Mouse (Mus musculus): ENCODE results near the gene Ighmbp2. TPM values are rescaled to one million over a fixed set of nuclear protein-coding genes. Genes with fewer than 3 reads are reported as not detected.

Ighmbp2 gene
- total RNA-seq (2021) = 1 to 10 TPM; 3.0 to 3.1 TPM
- long read RNA-seq, experiment 1 = 0 reads
- long read RNA-seq, experiment 2, full-length matches to known transcripts = 2 of 5 reads
- long read RNA-seq, experiment 2, partial matches to known transcripts = 2 of 5 reads
- long read RNA-seq, experiment 2, other reads (novel, unspliced or antisense) = 1 of 5 reads

DNA sequence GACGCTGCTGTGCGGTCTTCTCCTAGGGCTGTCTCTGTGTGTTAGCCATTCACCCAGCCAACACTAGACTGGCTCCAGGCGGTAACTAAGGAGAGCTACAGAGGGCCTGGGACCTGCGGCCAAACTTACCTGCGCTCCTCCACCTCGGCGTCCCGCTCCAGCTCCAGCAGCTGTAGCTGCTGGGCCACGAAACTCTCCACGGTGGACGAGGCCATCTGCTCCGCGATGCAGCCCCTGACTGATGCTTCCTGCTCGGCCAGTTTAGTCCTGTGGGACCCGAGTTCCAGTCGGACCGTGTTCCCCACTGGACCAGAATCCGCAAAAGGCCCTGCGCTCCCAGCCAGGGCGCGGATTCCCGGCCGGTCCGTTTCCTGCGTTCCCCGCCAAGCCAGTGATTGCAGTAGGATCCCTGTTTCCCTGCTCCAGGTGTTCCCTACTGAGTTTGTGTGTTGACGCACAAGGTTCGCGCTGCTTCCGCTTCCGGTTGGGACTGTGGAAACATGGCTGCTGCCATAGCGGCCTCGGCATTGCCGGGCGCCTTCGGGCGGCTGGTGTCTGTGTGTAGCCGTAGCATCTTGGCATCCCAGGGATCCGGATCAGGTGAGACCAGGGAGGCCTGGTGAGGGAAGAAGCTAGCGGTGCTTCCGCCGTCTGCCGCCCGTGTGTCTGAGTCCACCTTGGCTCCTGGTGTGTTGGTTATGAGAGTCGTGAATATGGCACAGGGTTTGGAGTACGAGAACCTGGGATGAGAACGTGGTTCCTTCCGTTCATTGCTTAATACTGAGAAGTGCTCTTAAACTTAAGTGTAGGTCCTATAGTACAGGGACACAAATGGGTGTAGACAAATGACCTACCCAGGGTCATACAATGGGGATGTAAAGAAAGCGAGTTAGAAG is at the start of gene Ighmbp2, which contains the start of gene Mrpl21:
TSS of gene Ighmbp2 (minus strand) at position 446 of the 896 bp plus-strand sequence.
TSS of gene Mrpl21 (plus strand) at position 330 of the 896 bp plus-strand sequence.
- DNase-seq = peak; percentile 85

DNA sequence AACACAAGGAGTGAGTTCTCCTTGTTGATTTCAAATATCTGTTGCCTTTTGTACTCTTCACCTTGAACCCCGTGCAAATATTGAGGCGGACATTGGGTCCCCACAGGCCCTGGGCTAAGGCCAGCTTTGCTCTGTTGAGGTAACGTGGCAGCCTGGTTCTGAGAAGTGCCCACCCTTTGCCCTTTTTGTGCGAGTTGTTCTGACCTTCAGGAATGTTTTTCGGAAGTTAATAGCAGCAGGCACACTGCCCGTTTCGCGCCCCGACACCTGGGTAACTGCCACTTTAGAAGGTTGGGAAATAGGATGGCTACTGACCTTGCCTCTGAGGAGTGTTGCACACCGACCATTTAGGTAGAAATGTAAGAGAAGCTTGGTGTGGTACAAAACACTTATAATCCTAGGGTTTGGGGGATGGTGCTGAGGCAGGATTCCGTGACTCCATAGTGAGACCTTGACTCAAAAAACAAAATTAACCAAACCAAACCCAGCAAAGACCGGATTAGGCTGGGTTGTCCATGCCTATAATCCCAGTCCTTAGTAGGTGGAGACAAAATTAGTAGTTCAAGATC is 43.7 kb upstream of the Ighmbp2 start:
- no peak for DNase-seq

DNA sequence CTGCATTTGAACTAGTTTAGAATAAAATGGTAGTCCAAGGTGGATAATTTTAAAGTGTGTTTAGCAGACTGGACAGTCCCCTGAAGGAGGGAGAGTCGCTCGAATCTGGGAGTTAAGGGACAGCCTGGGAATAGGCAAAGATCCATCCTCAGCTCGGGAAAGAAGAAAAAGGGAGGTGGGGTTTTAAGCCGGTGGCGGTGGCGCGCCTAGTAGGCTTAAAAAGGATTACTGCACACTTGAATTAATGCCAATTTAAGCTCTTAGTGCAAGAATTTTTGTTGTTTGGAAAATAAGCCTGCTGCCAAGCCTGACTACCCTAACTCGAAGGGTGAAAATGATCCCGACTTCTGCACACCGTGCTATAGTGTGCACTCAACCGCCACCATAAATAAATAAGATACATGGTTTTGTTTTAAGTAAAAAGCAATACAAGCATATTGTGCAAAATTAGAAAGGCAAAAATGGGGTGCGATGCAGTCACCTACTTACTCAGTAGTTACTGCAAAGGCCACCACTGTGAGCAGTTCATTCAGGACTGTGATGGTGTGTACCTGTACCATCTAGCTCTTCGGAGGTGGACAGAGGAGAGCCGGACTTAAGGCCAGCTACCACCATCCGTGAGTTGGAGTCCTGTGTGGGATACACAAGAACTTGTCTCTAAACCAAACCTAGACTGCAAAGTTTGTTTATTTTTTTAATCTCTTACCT is 43.1 kb upstream of the Ighmbp2 start:
- peak; percentile 20 for DNase-seq

DNA sequence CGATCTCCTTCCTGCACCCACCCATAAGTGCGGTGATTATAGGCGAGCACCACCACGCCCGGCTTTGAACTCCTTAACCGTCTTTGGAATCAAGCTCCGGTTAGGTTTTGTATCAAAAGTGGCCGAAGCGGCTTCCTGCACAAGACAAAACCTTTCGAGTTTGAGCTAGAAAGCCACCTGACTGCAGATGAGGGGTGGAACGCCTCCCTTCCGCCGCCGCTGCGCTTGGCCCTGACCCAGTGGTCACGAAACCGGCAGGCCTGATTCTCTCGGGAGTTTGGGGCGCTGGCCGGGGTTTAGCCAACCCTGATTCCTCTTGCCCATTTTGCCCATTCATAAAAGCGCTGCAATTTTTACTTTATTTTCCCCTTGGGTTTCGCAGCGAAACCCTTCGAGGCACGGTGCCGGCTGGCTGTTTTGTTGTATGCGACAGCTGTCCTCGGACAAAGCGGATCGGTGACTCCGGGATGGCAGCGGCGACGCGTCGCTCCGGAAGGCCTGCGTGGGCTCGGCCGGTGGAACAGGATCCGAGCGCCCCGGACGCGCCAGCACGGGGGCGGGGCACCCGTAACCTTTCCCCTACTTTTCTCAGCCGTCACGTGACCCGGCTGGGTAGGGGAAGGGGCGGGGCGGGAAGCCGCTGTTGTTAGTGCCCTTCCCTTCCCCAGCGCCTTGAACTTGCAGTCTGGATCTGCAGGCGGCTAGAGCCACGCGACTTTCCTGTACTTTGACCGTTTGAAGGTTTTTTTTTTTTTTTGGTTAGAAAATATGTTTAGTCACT is 42.3 kb upstream of the Ighmbp2 start:
- DNase-seq = peak; percentile 94

DNA sequence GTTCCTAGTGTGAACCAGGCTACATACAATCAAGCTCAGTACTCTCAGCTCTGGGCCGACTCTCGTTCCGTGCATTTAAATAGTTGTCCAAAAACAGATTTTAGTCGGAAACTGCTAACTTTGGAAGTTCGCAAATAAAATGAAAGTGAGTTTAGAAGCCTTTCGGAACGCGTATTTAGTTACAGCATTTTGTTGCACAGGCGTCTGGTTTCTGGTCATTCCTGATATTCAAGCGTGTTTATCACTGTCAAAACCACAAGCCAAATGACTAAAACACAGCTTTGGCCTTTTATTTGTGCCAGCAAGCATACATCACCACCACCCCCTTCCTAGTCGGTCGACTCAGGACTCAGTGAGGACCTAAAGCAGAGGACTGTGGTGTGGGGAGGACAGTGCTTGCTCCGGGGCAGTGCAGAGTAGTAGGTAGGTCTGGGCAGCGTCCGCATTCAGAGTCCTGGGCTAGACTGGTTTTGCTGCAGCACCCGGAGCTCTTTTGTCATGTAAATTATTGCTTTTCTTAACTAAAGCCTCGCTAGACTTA is 41.5 kb upstream of the Ighmbp2 start:
- peak; percentile 21 for DNase-seq

DNA sequence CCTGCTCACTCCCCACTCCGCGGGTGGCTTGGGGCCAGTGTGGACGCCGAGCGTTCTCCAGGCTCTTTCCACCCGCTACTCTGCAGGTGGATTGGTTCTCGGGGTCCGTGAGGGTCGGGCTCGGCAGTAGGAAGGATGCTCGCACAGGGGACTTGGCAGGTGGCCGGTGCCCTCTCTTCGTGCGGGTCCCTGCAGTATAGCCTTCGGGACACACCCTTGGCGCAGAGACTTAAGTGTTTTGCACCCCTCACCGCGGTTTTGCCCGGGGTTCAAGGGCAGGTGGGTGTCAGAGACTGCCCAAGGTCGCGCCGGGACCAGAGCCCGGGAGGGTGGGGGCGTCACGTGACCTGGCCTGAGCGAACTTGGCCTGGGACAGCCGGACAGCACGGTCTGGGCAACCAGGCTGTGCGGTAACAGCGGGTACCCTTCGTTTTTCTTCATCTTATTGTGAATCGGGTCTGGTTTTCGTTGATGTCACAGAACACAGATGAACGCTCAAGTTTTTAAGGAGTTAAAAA is 41.0 kb upstream of the Ighmbp2 start:
- DNase-seq = peak; percentile 76

DNA sequence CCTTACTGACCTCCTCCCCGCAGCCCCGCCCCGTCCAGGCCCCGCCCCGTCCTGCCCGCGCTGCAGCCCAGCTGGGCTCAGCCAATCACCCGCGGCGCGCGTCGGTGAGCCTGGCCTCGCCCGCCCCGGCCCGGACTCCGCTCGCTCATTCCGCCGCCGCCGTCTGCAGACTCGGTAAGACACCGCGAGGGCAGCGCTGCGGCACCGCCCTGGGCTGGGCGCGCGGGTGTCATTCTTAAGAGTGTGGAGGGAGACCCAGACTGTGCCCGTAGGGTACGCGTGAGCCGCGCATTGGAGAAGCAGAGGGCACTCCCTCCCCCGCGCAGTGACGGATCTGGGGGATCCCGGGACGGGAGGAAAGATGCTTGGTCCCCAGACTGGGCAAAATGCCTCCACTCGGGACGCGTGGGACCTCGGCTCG is 40.4 kb upstream of the Ighmbp2 start:
- DNase-seq = peak; percentile 92

DNA sequence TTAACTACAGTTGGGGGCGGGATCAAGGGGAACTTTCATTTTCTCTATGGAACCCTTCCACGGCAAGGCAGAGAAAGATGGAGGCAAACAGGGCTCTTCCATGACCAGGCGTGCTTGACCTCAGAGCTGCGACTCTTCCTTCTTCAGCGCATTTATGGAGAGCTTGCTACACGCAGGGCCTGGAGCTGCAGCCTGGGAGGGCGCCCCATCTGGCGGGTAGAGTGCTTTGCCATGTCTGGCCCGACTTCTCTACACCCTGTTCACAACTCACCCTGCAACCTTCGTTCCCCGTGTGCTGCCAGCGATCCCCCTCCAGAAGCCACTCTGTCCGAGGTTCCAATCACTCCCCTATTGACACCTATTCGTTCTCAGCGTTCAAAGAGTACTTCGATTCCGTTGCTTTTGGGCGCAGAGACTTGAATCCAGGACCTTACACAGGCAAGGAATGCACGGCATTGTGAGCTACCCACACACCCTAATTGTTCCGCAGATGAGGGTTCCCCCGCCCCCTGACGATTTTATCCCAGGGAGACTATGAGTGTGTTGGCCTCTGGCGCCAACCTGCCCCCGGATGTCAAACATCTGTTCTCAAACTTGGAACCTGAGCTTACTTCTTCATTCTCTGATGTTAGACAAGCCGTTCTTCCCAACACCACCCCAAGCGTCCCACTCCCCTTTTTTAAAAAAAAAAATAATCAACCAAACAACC is 39.6 kb upstream of the Ighmbp2 start, which contains the start of gene Cpt1a:
TSS of gene Cpt1a (plus strand) at position 74 of the 709 bp plus-strand sequence.
- DNase-seq = peak; percentile 64

DNA sequence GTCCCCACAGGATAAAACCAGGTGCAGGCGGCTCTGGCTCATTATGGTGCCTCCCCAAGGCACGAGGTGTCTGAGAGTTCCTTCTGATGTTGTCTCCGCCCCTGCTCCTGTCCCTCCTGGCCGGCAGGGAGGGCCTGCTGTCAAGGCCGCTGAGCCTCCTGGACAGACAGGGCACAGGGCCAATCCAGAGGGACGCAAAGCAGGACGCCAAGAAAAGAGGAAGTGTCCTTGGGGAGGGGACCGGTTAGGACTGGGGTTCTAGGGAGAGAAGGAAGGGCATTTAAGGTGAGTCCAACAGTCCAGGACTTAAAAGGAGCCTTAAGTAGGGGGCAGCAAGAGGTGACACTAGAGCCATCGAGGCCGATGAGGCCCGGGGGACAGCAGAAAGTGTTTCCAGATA is 38.8 kb upstream of the Ighmbp2 start:
- peak; percentile 67 for DNase-seq

DNA sequence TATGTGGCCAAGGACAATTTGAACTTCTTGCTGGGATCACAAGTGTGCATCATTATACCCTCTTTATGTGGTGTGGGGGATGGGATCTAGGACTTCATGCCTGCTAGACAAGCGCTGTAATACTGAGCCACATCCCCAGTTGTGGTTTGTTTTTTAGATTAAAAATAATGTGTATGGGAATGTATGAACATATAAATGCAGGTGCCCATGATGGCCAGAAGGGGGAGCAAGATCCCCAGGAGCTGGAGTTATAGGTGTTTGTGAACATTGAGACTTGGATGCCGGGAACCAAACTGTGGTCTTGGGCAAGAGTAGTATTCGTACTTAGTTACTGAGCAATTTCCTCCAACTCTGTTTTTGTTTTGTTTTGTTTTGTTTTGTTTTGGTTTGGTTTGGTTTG is 38.0 kb upstream of the Ighmbp2 start:
- DNase-seq = no peak

DNA sequence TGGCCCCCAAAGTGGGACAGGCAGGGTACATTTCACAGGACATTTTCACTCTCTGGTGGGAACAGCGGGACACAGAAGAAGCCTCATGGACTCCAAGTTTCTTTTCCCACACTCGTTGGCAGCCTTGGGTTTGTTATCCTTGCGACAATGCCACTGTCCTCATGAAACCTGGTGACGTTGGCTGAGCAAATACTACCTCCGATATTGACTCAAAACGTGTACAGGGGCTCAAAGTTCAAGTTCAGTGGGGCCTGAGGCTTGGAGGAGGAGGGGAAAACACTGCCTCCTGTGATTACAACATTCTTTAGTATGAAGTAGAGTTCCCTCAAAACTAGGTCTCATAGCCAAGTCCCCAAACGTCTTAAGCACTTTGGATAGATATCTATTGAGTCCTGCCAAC is 37.3 kb upstream of the Ighmbp2 start:
- no peak for DNase-seq

DNA sequence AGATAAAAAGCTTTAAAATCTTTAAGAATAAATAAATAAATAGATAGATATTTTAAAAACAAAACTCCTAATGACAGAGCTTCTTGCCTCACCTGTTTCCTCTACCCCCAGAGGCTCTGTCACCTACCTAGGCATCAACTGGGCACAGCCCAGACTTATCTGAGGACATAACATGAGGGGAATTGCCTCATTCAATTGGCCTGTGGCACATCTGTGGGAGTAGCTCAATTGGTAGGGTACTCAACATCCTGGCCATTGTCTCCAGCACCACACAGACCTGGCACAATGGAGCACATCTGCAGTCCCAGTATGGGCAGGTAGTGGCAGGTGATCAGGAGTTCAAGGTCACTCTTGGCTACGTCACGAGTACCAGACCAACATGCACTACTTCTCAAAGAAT is 36.5 kb upstream of the Ighmbp2 start:
- DNase-seq = no peak

DNA sequence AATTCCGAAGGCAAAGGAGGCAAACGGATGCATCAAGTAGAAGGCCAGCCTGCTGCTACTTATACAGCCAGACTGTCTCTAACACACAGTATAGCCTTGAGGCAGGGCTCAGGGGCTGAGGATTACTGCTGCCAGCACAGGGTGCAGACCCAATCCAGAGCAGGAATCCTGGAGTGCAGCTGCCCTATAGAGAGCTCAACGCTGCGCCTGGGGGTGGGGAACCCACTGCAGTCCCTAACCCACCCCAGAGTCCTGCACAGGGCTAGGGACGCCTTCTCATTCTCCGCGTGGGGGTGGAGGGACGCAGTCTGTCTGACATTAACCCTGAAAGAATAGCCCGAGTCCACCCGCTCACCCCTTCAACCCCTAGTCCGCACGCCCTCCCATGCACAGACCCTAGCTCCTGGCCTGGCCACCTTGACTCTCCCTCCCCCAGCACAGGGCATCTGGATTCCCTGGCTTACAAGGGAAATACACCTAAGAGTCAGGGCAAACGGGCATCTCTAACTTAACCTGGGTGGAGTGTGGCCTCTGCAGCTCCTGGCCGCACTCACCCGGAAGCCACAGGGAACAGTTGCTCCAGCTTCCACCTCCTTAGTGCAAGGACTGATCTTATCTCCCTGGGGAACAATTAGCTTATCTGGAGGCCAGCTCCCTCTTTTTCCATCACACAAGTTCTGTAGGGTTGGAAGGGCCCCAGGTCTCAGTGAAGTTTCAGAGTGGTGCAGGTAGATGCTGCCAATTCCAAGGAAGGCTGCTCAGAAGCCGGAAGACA is 24.5 kb upstream of the Ighmbp2 start:
- DNase-seq = no peak

DNA sequence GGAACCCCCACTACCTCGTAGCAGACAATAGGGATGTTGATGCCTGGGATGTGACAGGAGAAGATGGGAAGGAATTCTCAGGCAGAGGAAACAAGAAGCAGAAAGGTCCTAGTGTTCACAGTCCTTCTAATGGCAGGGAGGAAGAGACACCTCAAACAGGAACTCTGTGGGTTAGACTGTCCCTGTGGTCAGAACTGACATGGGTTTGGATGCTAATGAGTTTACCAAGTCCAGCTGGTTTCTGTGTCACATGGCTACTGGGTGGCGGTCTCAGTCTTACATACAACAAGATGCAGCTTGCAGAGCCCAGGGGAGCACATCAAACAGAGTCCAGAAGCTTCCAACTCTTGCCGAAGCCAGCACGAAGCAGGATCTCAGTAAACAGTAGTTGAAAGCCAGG is 21.2 kb upstream of the Ighmbp2 start:
- no peak for DNase-seq

DNA sequence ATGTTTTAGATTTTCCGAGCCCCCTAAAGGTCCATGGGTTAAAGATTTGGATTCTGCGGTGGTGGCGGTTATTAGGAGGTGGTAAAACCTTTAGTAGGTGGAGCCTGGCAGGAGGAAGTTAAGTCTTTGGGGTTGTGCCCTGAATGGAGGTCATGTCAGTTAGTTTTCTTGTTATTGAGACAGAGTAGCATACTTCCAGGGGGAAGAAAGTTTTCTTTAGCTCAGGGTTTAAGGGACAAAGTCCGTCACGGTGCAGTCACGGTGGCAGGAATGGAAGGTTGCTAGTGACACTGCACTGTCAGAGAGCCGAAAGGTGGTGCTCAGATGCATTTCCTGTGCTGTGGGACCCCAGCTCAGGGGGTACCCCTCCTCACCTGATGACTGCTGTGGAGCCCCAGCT is 15.0 kb upstream of the Ighmbp2 start:
- DNase-seq = no peak

DNA sequence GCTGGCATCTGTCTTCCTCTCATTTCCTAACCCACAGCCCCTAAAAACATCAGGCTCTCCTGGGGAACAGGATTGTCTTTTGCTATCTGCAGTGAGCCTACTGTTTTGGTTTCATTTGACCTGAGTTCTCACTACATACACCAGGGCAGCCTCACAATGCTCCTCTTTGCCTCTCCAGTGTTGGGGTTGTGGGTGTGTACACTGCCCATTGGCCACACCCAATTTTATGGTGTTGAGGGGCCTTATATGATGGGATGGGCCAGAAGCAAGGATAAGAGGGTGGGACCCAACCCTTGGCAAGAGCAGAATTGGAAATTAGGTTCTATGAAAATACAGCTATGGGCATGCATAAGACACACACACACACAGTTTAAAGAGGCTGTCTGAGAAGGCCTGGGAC is 14.2 kb upstream of the Ighmbp2 start:
- DNase-seq = no peak

DNA sequence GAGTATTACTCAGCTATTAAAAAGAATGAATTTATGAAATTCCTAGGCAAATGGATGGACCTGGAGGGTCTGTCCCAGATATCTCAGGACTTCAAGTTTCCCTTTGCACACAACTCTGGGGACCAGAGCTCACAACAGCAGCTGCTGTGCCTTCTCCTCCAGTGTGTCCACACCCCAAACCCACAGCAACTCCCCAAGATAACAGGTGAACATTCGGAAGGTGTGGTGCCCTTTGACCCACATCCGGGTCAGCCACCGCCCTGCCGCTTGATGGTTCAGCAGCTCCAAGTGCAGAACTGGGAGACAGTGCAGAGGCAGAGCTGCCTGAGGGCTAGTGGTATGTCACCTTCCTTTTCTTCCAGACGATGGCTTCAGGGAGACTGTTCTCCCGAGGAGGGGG is 12.4 kb upstream of the Ighmbp2 start:
- no peak for DNase-seq

DNA sequence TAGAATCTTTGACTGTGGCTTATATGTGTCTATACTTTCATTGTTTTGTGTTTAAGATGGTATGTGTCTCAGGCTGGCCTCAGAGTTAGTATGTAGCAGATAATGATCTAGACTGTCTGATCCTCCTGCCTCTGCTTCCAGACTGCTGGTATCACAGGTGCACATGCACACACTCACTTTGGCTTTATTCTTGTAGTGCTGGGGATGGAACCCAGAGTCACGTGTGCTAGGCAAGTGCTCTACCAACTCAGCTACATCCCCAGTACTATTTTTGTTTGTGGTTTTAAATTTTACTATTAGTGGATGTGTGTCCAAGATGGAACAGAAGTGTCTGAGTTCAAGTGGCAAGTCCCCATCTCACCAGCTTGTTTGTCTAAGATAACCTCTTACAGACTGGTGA is 10.2 kb upstream of the Ighmbp2 start:
- DNase-seq = no peak

DNA sequence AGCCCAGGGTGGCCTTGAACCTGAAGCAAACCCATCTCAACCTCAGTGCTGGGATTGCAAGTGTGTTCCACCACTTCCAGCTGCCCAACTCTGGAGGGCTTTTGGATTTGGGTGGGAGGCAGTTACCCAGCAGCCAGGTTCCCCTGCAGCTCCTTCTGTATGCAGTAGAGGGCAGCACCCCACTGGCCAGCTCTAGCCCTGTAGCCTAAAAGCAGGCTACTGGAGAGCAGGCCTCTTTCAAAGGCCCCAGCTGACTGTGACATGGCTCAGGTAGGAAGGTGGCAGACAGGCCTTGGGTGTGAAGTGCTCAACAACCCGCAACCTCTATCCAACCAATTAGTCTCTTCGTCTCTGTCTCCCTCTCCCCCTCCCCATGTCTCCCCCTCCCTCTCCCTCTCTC is 9.2 kb upstream of the Ighmbp2 start:
- DNase-seq = peak; percentile 45

DNA sequence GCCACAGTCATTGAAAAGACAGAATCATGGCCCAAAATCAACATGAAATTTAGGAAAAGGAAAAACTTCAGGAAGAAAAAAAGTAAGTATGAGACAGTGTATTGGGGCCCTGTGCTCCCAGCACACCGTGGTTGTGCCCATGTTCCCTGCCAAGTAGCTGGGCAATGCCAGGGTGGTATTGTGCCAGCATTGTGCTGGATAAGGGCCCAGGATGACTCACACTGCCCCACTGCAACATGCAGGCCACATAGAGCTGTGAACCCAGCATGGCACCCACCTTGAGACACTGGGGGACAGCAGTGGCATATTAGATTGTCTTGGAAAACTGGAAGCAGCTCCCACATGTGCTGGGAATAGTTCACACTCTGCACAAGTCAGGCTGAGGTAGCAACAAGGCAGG is 6.2 kb upstream of the Ighmbp2 start:
- DNase-seq = no peak
